Mouse (Mus musculus) myocyte (in vitro differentiated cells): ENCODE data around the gene Gnas. TPM values are rescaled to one million over a fixed set of nuclear protein-coding genes. Genes with fewer than 3 reads are reported as not detected.

Source experiments
- H3K27me3 ChIP-seq: one replicate; pipeline ENCODE4 v1.6.1; 2011; ENCODE audit not compliant: control insufficient read depth, insufficient read depth, insufficient read length
- H3K36me3 ChIP-seq: one replicate; pipeline ENCODE4 v1.6.1; 2011; ENCODE audit not compliant: control insufficient read depth, insufficient read depth
- H3K4me2 ChIP-seq: one replicate; pipeline ENCODE4 v1.6.1; 2011; ENCODE audit warnings: low read depth, control low read depth
- H3K4me3 ChIP-seq: one replicate; pipeline ENCODE4 v1.5.1; 2011; ENCODE audit warnings: mild to moderate bottlenecking, control low read depth, moderate library complexity
- H3K79me2 ChIP-seq: one replicate; pipeline ENCODE4 v1.6.1; 2011; ENCODE audit not compliant: control insufficient read depth, insufficient read depth
- H3ac ChIP-seq: one replicate; pipeline ENCODE4 v1.6.1; 2011; ENCODE audit not compliant: control insufficient read depth, insufficient read length
- CEBPB ChIP-seq: IDR thresholded peaks from 2 replicates; pipeline ENCODE4 v1.6.1; 2011; ENCODE audit warnings: mild to moderate bottlenecking, moderate library complexity; ENCODE audit not compliant: poor library complexity, insufficient read depth, severe bottlenecking
- E2F4 ChIP-seq: IDR thresholded peaks from one replicate; pipeline ENCODE4 v1.6.1; 2011; ENCODE audit warnings: mild to moderate bottlenecking, control low read depth, moderate library complexity; ENCODE audit not compliant: insufficient read depth
- MAX ChIP-seq: IDR thresholded peaks from one replicate; pipeline ENCODE4 v1.6.1; 2011; ENCODE audit warnings: low read depth, mild to moderate bottlenecking, control low read depth
- MYOD1 ChIP-seq, 3 experiments: IDR thresholded peaks; one replicate each; pipeline ENCODE4 v1.6.1; 2011; ENCODE audit warnings: control low read depth in 2 of 3, low read depth in 2 of 3, mild to moderate bottlenecking in 2 of 3, moderate library complexity in 1 of 3; ENCODE audit not compliant: insufficient read length in 2 of 3, control insufficient read depth in 1 of 3
- MYOG ChIP-seq, 3 experiments: IDR thresholded peaks; one replicate each; pipeline ENCODE4 v1.6.1; 2011; ENCODE audit warnings: control low read depth in 2 of 3, low read depth in 2 of 3, mild to moderate bottlenecking in 2 of 3; ENCODE audit not compliant: insufficient read length in 2 of 3, control insufficient read depth in 1 of 3, insufficient read depth in 1 of 3
- POLR2A ChIP-seq: IDR thresholded peaks from one replicate; pipeline ENCODE4 v1.6.1; 2011; ENCODE audit warnings: low read depth, mild to moderate bottlenecking, control low read depth, moderate library complexity; ENCODE audit not compliant: insufficient read length
- POLR2AphosphoS2 ChIP-seq: IDR thresholded peaks from one replicate; pipeline ENCODE4 v1.6.1; 2011; ENCODE audit warnings: low read depth, control low read depth; ENCODE audit not compliant: insufficient read length
- REST ChIP-seq: IDR thresholded peaks from one replicate; pipeline ENCODE4 v1.6.1; 2011; ENCODE audit warnings: mild to moderate bottlenecking, control low read depth, moderate library complexity; ENCODE audit not compliant: insufficient read depth, insufficient read length
- SRF ChIP-seq: IDR thresholded peaks from one replicate; pipeline ENCODE4 v1.6.1; 2011; ENCODE audit warnings: low read depth; ENCODE audit not compliant: control insufficient read depth, insufficient read length
- TCF12 ChIP-seq: IDR thresholded peaks from one replicate; pipeline ENCODE4 v1.6.1; 2011; ENCODE audit warnings: mild to moderate bottlenecking, control low read depth; ENCODE audit not compliant: poor library complexity, insufficient read depth, severe bottlenecking
- TCF3 ChIP-seq: IDR thresholded peaks from one replicate; pipeline ENCODE4 v1.6.1; 2011; ENCODE audit warnings: low read depth, control low read depth; ENCODE audit not compliant: insufficient read length
- USF1 ChIP-seq: IDR thresholded peaks from one replicate; pipeline ENCODE4 v1.6.1; 2011; ENCODE audit warnings: low read depth, mild to moderate bottlenecking, control low read depth, moderate library complexity
- polyA plus RNA-seq: library from polyadenylated mRNA; unstranded; fragments of >200 nt; fragmentation: generic; extraction: Trizol; gene quantifications from one replicate; pipeline ENCODE4 v1.2.1, GENCODE M21; 2012; ENCODE audit warnings: missing spikeins

Gene Gnas
- polyA plus RNA-seq, 1 experiment, result 1,706 TPM

DNA sequence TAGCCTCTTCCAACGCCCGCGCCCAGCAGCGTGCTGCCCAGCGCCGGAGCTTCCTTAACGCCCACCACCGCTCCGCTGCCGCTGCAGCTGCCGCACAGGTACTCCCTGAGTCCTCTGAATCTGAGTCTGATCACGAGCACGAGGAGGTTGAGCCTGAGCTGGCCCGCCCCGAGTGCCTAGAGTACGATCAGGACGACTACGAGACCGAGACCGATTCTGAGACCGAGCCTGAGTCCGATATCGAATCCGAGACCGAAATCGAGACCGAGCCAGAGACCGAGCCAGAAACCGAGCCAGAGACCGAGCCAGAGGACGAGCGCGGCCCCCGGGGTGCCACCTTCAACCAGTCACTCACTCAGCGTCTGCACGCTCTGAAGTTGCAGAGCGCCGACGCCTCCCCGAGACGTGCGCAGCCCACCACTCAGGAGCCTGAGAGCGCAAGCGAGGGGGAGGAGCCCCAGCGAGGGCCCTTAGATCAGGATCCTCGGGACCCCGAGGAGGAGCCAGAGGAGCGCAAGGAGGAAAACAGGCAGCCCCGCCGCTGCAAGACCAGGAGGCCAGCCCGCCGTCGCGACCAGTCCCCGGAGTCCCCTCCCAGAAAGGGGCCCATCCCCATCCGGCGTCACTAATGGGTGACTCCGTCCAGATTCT, 812 bp downstream of the Gnas start:
- H3K27me3 ChIP-seq, result no peaks in the 10 kb centered on the region
- H3K36me3 ChIP-seq, result peaks cover 4% of the 10 kb centered on the region

DNA sequence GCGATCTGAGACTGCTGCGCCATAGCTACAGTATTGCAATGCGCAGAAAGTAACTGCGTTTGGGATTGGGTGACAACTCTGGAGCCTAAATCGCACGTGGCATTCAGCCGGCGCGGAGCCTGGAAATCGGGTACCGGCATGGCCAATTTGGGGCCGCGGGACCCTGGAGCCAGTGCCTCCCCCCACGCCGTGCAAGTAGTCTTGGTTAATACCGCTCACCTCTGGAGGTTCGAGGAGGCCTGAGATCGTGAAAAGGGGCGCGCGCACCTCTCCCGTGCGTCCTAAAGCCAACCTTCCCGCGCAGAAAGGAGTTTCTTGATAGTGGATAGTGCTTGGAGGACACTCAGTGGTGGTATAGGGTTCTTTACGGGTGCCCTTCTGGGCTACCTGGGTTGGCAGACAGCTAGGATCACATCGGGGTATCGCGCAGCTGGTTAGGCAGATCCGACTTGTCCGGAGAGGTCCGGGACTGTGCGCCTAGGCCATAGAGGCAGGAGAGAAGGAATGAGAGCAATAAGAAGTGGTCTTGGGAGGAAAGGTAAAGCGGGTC, 1.9 kb downstream of the Gnas start:
- Histone ChIP-seq H3K4me2 (no peak overlapping the region), H3K4me3 (no peak overlapping the region), H3ac (no peak overlapping the region), H3K27me3 (no peaks in the 10 kb centered on the region), H3K36me3 (peaks cover 4% of the 10 kb centered on the region), H3K79me2 (peaks cover 32% of the 10 kb centered on the region)
- TF ChIP-seq MYOG (IDR thresholded peaks at IDR 0.05; ENCODE audit: control insufficient read depth in 1 of 3, insufficient read depth in 1 of 3, insufficient read length in 2 of 3, low read depth in 2 of 3) (no peak), E2F4 (no peak), MYOD1 (IDR thresholded peaks at IDR 0.05; ENCODE audit: control insufficient read depth in 1 of 3, insufficient read length in 2 of 3, low read depth in 2 of 3) (no peak), MAX (no peak), POLR2AphosphoS2 (no peak), SRF (no peak), POLR2A (no peak), USF1 (no peak), CEBPB (no peak), TCF12 (no peak), TCF3 (no peak), REST (no peak)

More for the DNA sequence above, 812 bp downstream of the Gnas start:
- Histone ChIP-seq H3K4me2 (no peak overlapping the region), H3ac (no peak overlapping the region), H3K79me2 (peaks cover 21% of the 10 kb centered on the region), H3K4me3 (no peak overlapping the region)
- TF ChIP-seq TCF12 (no peak), POLR2AphosphoS2 (no peak), CEBPB (no peak), MYOD1 (IDR thresholded peaks at IDR 0.05; ENCODE audit: control insufficient read depth in 1 of 3, insufficient read length in 2 of 3, low read depth in 2 of 3) (no peak), MAX (no peak), POLR2A (no peak), USF1 (no peak), TCF3 (no peak), E2F4 (no peak), MYOG (IDR thresholded peaks at IDR 0.05; ENCODE audit: control insufficient read depth in 1 of 3, insufficient read depth in 1 of 3, insufficient read length in 2 of 3, low read depth in 2 of 3) (no peak)

DNA sequence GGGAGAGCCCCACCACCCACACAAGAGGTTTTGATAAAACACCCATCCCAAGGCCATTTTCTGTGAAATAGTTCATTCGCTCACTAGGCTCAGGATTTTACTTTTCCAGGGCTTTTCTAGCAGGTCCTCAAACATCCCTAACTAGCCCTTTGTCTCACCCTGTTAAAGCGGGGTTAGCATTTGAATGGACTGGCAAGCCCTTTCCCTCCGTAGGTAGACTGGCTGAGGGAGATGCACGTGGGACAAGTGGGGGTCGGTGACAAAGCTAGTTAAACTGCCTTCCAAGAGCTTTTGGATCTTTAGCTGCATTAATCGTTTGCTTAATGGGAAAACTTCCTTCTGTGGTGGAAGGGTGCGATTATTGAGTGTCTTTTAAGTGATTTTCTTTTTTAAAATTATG, 3.8 kb downstream of the Gnas start:
- Histone ChIP-seq H3K27me3 (no peaks in the 10 kb centered on the region), H3K4me2 (no peak overlapping the region), H3ac (no peak overlapping the region), H3K79me2 (peaks cover 41% of the 10 kb centered on the region), H3K36me3 (peaks cover 4% of the 10 kb centered on the region), H3K4me3 (no peak overlapping the region)
- TF ChIP-seq POLR2AphosphoS2, result no peak
- TF ChIP-seq CEBPB, result no peak
- TF ChIP-seq POLR2A, result no peak

DNA sequence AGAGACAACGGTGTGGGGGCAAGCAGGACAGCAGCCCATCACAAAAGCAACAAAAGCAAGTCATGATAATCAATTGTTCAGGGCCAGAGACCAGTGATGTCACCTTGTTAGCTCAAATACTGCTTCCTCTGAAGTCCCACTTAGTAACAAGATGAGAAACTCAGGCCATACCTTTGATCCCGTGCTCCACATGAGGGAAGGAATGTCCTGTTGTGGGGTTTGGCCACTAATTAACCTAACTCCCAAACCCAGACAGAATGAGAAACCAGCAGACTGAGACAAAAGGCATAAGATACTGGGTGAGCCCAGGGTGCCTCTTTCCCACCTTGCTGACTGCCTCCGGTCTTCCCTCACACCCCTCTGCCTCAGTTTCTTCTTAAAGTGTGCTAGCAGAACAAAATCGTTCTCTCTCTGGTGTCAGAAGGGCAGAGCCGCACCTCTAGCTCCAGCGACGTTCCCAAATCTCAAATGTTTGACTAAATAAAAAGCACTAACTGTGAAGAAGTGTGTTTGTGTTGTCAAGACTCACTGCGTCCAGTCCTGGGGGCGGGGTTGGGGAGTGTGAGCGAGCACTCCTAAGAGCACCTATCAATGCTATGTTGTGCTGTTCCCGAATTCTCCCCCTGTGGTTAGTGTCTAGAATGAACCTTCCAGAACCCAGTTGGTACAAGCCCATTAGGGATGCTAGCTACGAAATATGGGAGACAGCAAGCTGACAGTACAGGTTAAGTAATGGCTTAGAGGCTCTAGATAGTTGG, 4.7 kb downstream of the Gnas start:
- H3ac ChIP-seq, result no peak overlapping the region
- H3K4me3 ChIP-seq, result no peak overlapping the region
- no peak overlapping the region for H3K4me2 ChIP-seq
- TF ChIP-seq TCF12 (no peak), MYOD1 (IDR thresholded peaks at IDR 0.05; ENCODE audit: control insufficient read depth in 1 of 3, insufficient read length in 2 of 3, low read depth in 2 of 3) (no peak), SRF (no peak), TCF3 (no peak), MAX (no peak), CEBPB (no peak), POLR2AphosphoS2 (no peak), USF1 (no peak), E2F4 (no peak)
- no peaks in the 10 kb centered on the region for H3K27me3 ChIP-seq
- peaks cover 4% of the 10 kb centered on the region for H3K36me3 ChIP-seq
- H3K79me2 ChIP-seq, result peaks cover 49% of the 10 kb centered on the region
